Mouse (Mus musculus) R1 (cell line): Measurements from ENCODE around the gene Tor4a.

Source experiments
- DNase-seq: peaks from one replicate; pipeline ENCODE4 v3.0.0-alpha.2; 2018; ENCODE audit warnings: low read depth, low spot score

The Tor4a gene

GRCm38 (mm10) chr2:25186575-25186930 lies 10.1 kb downstream of the Tor4a start:
- DNase-seq: no peak

GRCm38 (mm10) chr2:25185625-25186574 lies 10.8 kb downstream of the Tor4a start:
- peak; percentile 78 for DNase-seq

GRCm38 (mm10) chr2:25184496-25184895 lies 12.2 kb downstream of the Tor4a start:
- no peak for DNase-seq

- DNase-seq: no peak
These were observed 13.3 kb downstream of the Tor4a start for GRCm38 (mm10) chr2:25183336-25183735.

GRCm38 (mm10) chr2:25182664-25183063 lies 14.0 kb downstream of the Tor4a start:
- DNase-seq: no peak

- peak; percentile 57 for DNase-seq
These were observed 14.7 kb downstream of the Tor4a start for GRCm38 (mm10) chr2:25181891-25182397.

GRCm38 (mm10) chr2:25180973-25181890 lies 15.5 kb downstream of the Tor4a start:
- peak; percentile 82 for DNase-seq

- peak; percentile 95 for DNase-seq
These were observed 16.2 kb downstream of the Tor4a start, which contains the start of gene Nrarp for GRCm38 (mm10) chr2:25180478-25180903. Gene Nrarp, plus strand, starts transcription at chr2:25180758.

GRCm38 (mm10) chr2:25179566-25180217 lies 17.0 kb downstream of the Tor4a start:
- no peak for DNase-seq

GRCm38 (mm10) chr2:25178285-25178972 lies 18.3 kb downstream of the Tor4a start:
- DNase-seq: no peak

- DNase-seq: no peak
These were observed 19.0 kb downstream of the Tor4a start for GRCm38 (mm10) chr2:25177685-25178084.

- no peak for DNase-seq
These were observed 19.6 kb downstream of the Tor4a start for GRCm38 (mm10) chr2:25177076-25177475.

- DNase-seq: no peak
These were observed 20.1 kb downstream of the Tor4a start for GRCm38 (mm10) chr2:25176573-25176972.

- no peak for DNase-seq
These were observed 21.0 kb downstream of the Tor4a start for GRCm38 (mm10) chr2:25175690-25176078.

- DNase-seq: no peak
These were observed 21.6 kb downstream of the Tor4a start for GRCm38 (mm10) chr2:25174866-25175689.

GRCm38 (mm10) chr2:25173821-25174220 lies 22.9 kb downstream of the Tor4a start:
- DNase-seq: no peak

GRCm38 (mm10) chr2:25172629-25173028 lies 24.1 kb downstream of the Tor4a start:
- DNase-seq: no peak

- DNase-seq: no peak
These were observed 24.9 kb downstream of the Tor4a start for GRCm38 (mm10) chr2:25171769-25172153.

GRCm38 (mm10) chr2:25171101-25171768 lies 25.5 kb downstream of the Tor4a start:
- DNase-seq: no peak
